ENCODE assay signal across 10 mouse cellular contexts in genomic region chr8:125532953-125533352, GRCm38 (mm10). TPM values are rescaled to one million over a fixed set of nuclear protein-coding genes. Genes with fewer than 3 reads are reported as not detected.
DNase-seq lines count a peak whose midpoint lies in the region; ATAC-seq and TF ChIP-seq lines count a peak whose summit lies in the region.
"Had no signal": no experiment of that assay in that cellular context is flagged by ENCODE, and none has a peak within 500 bp of the region (broad histone marks: within the 10 kb centered on the region; RNA-seq: fewer than 3 reads in every experiment).

No protein-coding gene starts in this region.

- peak; percentile 75 to 88 for DNase-seq in adrenal gland, adult (ENCODE audit: inconsistent age in 2 of 2, low spot score in 1 of 2)
- DNase-seq in adrenal gland, adult 18-20 months (ENCODE audit: low spot score in 2 of 2): no peak
- DNase-seq in lung, embryonic 14.5 days: no peak
- DNase-seq in lung, postnatal 4 days: no peak
- DNase-seq in heart, postnatal 0 days (ENCODE audit: low spot score): no peak
- DNase-seq in thymus, postnatal 36 days: no peak
- no peak for DNase-seq in thymus, postnatal 10 days (ENCODE audit: low spot score in 2 of 2)
- DNase-seq: lung, postnatal 36 days had no signal

- no peaks in the 10 kb centered on the region for H3K9me3 ChIP-seq in lung, embryonic 14.5 days (ENCODE audit: low read depth, low read length)
- no peaks in the 10 kb centered on the region for H3K9me3 ChIP-seq in heart, postnatal 0 days (replicated peaks; ENCODE audit: control insufficient read depth, low read length)
- H3K9me3 ChIP-seq in midbrain, embryonic 13.5 days: no peaks in the 10 kb centered on the region
- H3K9me3 ChIP-seq: embryonic facial prominence, embryonic 13.5 days had no signal

- no peak overlapping the region for H3K4me3 ChIP-seq in lung, embryonic 14.5 days (ENCODE audit: low read depth, low read length)
- H3K4me3 ChIP-seq in heart, postnatal 0 days (ENCODE audit: low read depth, low read length): no peak overlapping the region
- H3K4me3 ChIP-seq in midbrain, embryonic 13.5 days (replicated peaks): no peak overlapping the region
- H3K4me3 ChIP-seq: embryonic facial prominence, embryonic 13.5 days had no signal

- 76% methylated on average over 8 of the region's 8 CpGs for WGBS in lung, embryonic 14.5 days
- WGBS in heart, postnatal 0 days: 29% methylated on average over 8 of the region's 8 CpGs
- WGBS in midbrain, embryonic 13.5 days: 52% methylated on average over 8 of the region's 8 CpGs

- H3K27ac ChIP-seq in lung, embryonic 14.5 days (ENCODE audit: low read depth): peak overlapping the region; percentile 43; the same call in 1 of the 2 replicates
- peak overlapping the region; percentile 83 for H3K27ac ChIP-seq in heart, postnatal 0 days (ENCODE audit: low read depth)
- no peak overlapping the region for H3K27ac ChIP-seq in midbrain, embryonic 13.5 days
- H3K27ac ChIP-seq: embryonic facial prominence, embryonic 13.5 days had no signal

- H3K9ac ChIP-seq in lung, embryonic 14.5 days: no peak overlapping the region
- H3K9ac ChIP-seq in heart, postnatal 0 days (replicated peaks; ENCODE audit: low read depth, low read length): no peak overlapping the region
- H3K9ac ChIP-seq in midbrain, embryonic 13.5 days (replicated peaks): no peak overlapping the region
- H3K9ac ChIP-seq: embryonic facial prominence, embryonic 13.5 days had no signal

- no peak for TF ChIP-seq CTCF in lung, embryonic 14.5 days (IDR thresholded peaks at IDR 0.05; ENCODE audit: low read depth)
- no peak for TF ChIP-seq CTCF in heart, postnatal 0 days (IDR thresholded peaks at IDR 0.05; ENCODE audit: low read depth)

- no peaks in the 10 kb centered on the region for H3K27me3 ChIP-seq in lung, embryonic 14.5 days (ENCODE audit: insufficient read depth, low read length)
- H3K27me3 ChIP-seq in heart, postnatal 0 days (ENCODE audit: control insufficient read depth, insufficient read depth, low read length): no peaks in the 10 kb centered on the region
- H3K27me3 ChIP-seq in midbrain, embryonic 13.5 days: peaks cover 3% of the 10 kb centered on the region; the same call in 1 of the 2 replicates
- H3K27me3 ChIP-seq: embryonic facial prominence, embryonic 13.5 days had no signal

- H3K4me2 ChIP-seq in lung, embryonic 14.5 days: no peak overlapping the region
- no peak overlapping the region for H3K4me2 ChIP-seq in heart, postnatal 0 days (ENCODE audit: low read depth, low read length)
- no peak overlapping the region for H3K4me2 ChIP-seq in midbrain, embryonic 13.5 days (replicated peaks)
- H3K4me2 ChIP-seq: embryonic facial prominence, embryonic 13.5 days had no signal

- TF ChIP-seq EP300 in heart, postnatal 0 days (IDR thresholded peaks at IDR 0.05; ENCODE audit: low read depth): no peak

- ATAC-seq in lung, embryonic 14.5 days (ENCODE audit: insufficient read depth): no peak
- ATAC-seq in heart, postnatal 0 days (ENCODE audit: insufficient read depth, low read depth): peak; percentile 40
- 0 out of 2 replicates have a peak, but pooled peaks have one; percentile 18 for ATAC-seq in midbrain, embryonic 13.5 days

- H3K36me3 ChIP-seq in lung, embryonic 14.5 days (ENCODE audit: insufficient read depth): no peaks in the 10 kb centered on the region
- H3K36me3 ChIP-seq in heart, postnatal 0 days (replicated peaks; ENCODE audit: control insufficient read depth, insufficient read depth, low read length): peaks cover 7% of the 10 kb centered on the region
- H3K36me3 ChIP-seq in midbrain, embryonic 13.5 days: peaks cover 19% of the 10 kb centered on the region

- peaks cover 27% of the 10 kb centered on the region for H3K4me1 ChIP-seq in lung, embryonic 14.5 days (ENCODE audit: insufficient read depth)
- H3K4me1 ChIP-seq in heart, postnatal 0 days (ENCODE audit: control insufficient read depth, insufficient read depth): peaks cover 80% of the 10 kb centered on the region
- H3K4me1 ChIP-seq in midbrain, embryonic 13.5 days (replicated peaks): peaks cover 75% of the 10 kb centered on the region

RNA-seq across cellular contexts. Expression of gene Sipa1l2, which starts 36.7 kb away (rescaled TPM):
- 10 to 100 TPM; 34.3 to 48.1 TPM for total RNA-seq in adrenal gland, adult 18-20 months (2021)
- polyA plus RNA-seq in lung, embryonic 14.5 days (2014; fragmentation: Nextera tagmentation; extraction: Ambion mirVana): 13.2 and 14.2 TPM in 2 replicates
- total RNA-seq in heart, postnatal 0 days (2014; rRNA removed; ENCODE audit: low replicate concordance): 65.8 and 66.1 TPM in 2 replicates
- 12.3 and 13.6 TPM in 2 replicates for polyA plus RNA-seq in heart, postnatal 0 days (2015; fragmentation: Nextera tagmentation; extraction: Ambion mirVana)
- polyA plus RNA-seq in midbrain, embryonic 13.5 days (2015; fragmentation: Nextera tagmentation; extraction: Ambion mirVana): 27.5 and 31.8 TPM in 2 replicates

Comparison
In these comparisons a context has a peak if more than half of its experiments do, and no peak if none do; other contexts are left out.
1. DNase-seq: peak in adrenal gland, adult (2 of 2); none in adrenal gland, adult 18-20 months (0 of 2), lung, embryonic 14.5 days (single experiment), lung, postnatal 4 days (0 of 2), heart, postnatal 0 days (single experiment), thymus, postnatal 36 days (0 of 2) and thymus, postnatal 10 days (0 of 2).